Mouse (Mus musculus): ENCODE data around the gene Tshz2. TPM values are rescaled to one million over a fixed set of nuclear protein-coding genes. Genes with fewer than 3 reads are reported as not detected.

Tshz2 gene
- polyA plus RNA-seq, 1 experiment from 2014 or later, result 7.6 TPM

- H3K9me3 ChIP-seq (replicated peaks), result no peaks in the 10 kb centered on the region
- H3K4me3 ChIP-seq, result no peak overlapping the region
- no peak overlapping the region for H3K27ac ChIP-seq
- no peak for DNase-seq (ENCODE audit: low spot score)
- 79% methylated on average over 12 of the region's 12 CpGs for WGBS
- H3K36me3 ChIP-seq, result no peaks in the 10 kb centered on the region
- no peaks in the 10 kb centered on the region for H3K27me3 ChIP-seq (ENCODE audit: low read depth, poor library complexity, severe bottlenecking)
- H3K4me1 ChIP-seq, result 0 out of 2 replicates have a peak, but pooled peaks cover 6% of the 10 kb centered on the region
These were observed 422.1 kb downstream of the Tshz2 start for GRCm38 (mm10) chr2:170054943-170055342.

- Histone ChIP-seq H3K27ac (no peak overlapping the region), H3K36me3 (no peaks in the 10 kb centered on the region), H3K4me3 (no peak overlapping the region), H3K27me3 (ENCODE audit: low read depth, poor library complexity, severe bottlenecking) (no peaks in the 10 kb centered on the region), H3K9me3 (replicated peaks) (no peaks in the 10 kb centered on the region), H3K4me1 (0 out of 2 replicates have a peak, but pooled peaks cover 6% of the 10 kb centered on the region)
- peak; percentile 70 for DNase-seq (ENCODE audit: low spot score)
- WGBS, result 36% methylated on average over 9 of the region's 9 CpGs
These were observed 422.6 kb downstream of the Tshz2 start for GRCm38 (mm10) chr2:170055413-170055812.

GRCm38 (mm10) chr2:170058774-170059173, 426.0 kb downstream of the Tshz2 start:
- Histone ChIP-seq H3K27ac (no peak overlapping the region), H3K9me3 (replicated peaks) (no peaks in the 10 kb centered on the region), H3K36me3 (no peaks in the 10 kb centered on the region), H3K27me3 (ENCODE audit: low read depth, poor library complexity, severe bottlenecking) (no peaks in the 10 kb centered on the region), H3K4me1 (peaks cover 15% of the 10 kb centered on the region; the same call in 1 of the 2 replicates), H3K4me3 (no peak overlapping the region)
- WGBS, result 90% methylated on average over 14 of the region's 14 CpGs
- DNase-seq (ENCODE audit: low spot score), result no peak

- Histone ChIP-seq H3K9me3 (replicated peaks) (no peaks in the 10 kb centered on the region), H3K4me1 (peaks cover 12% of the 10 kb centered on the region; the same call in 1 of the 2 replicates), H3K27ac (no peak overlapping the region), H3K4me3 (no peak overlapping the region), H3K27me3 (ENCODE audit: low read depth, poor library complexity, severe bottlenecking) (no peaks in the 10 kb centered on the region), H3K36me3 (no peaks in the 10 kb centered on the region)
- DNase-seq (ENCODE audit: low spot score), result peak; percentile 67
- 64% methylated on average over 4 of the region's 4 CpGs for WGBS
These were observed 427.3 kb downstream of the Tshz2 start for GRCm38 (mm10) chr2:170060066-170060465.

GRCm38 (mm10) chr2:170062378-170062777, 429.6 kb downstream of the Tshz2 start:
- 89% methylated on average over 3 of the region's 3 CpGs for WGBS
- H3K27me3 ChIP-seq (ENCODE audit: low read depth, poor library complexity, severe bottlenecking), result no peaks in the 10 kb centered on the region
- no peaks in the 10 kb centered on the region for H3K9me3 ChIP-seq (replicated peaks)
- DNase-seq (ENCODE audit: low spot score), result no peak
- H3K27ac ChIP-seq, result no peak overlapping the region
- H3K4me1 ChIP-seq, result peaks cover 11% of the 10 kb centered on the region; the same call in 1 of the 2 replicates
- no peaks in the 10 kb centered on the region for H3K36me3 ChIP-seq
- H3K4me3 ChIP-seq, result no peak overlapping the region

- no peak for DNase-seq (ENCODE audit: low spot score)
- Histone ChIP-seq H3K36me3 (no peaks in the 10 kb centered on the region), H3K27me3 (ENCODE audit: low read depth, poor library complexity, severe bottlenecking) (no peaks in the 10 kb centered on the region), H3K4me1 (peaks cover 49% of the 10 kb centered on the region), H3K27ac (peak overlapping the region; percentile 86), H3K9me3 (replicated peaks) (no peaks in the 10 kb centered on the region), H3K4me3 (no peak overlapping the region)
- 85% methylated on average over 5 of the region's 5 CpGs for WGBS
These were observed 437.2 kb downstream of the Tshz2 start for GRCm38 (mm10) chr2:170069976-170070375.

- no peaks in the 10 kb centered on the region for H3K27me3 ChIP-seq (ENCODE audit: low read depth, poor library complexity, severe bottlenecking)
- peak overlapping the region; percentile 86 for H3K27ac ChIP-seq
- H3K36me3 ChIP-seq, result no peaks in the 10 kb centered on the region
- 27% methylated on average over 15 of the region's 15 CpGs for WGBS
- H3K4me3 ChIP-seq, result peak overlapping the region; percentile 35
- H3K9me3 ChIP-seq (replicated peaks), result no peaks in the 10 kb centered on the region
- peaks cover 50% of the 10 kb centered on the region for H3K4me1 ChIP-seq
- DNase-seq (ENCODE audit: low spot score), result peak; percentile 70
These were observed 437.9 kb downstream of the Tshz2 start for GRCm38 (mm10) chr2:170070641-170071241.

GRCm38 (mm10) chr2:170076941-170077490, 444.2 kb downstream of the Tshz2 start:
- no peaks in the 10 kb centered on the region for H3K9me3 ChIP-seq (replicated peaks)
- H3K36me3 ChIP-seq, result no peaks in the 10 kb centered on the region
- DNase-seq (ENCODE audit: low spot score), result no peak

GRCm38 (mm10) chr2:170078041-170078440, 445.2 kb downstream of the Tshz2 start:
- Histone ChIP-seq H3K9me3 (replicated peaks) (no peaks in the 10 kb centered on the region), H3K36me3 (no peaks in the 10 kb centered on the region), H3K4me3 (no peak overlapping the region), H3K27ac (no peak overlapping the region), H3K27me3 (ENCODE audit: low read depth, poor library complexity, severe bottlenecking) (no peaks in the 10 kb centered on the region), H3K4me1 (peaks cover 36% of the 10 kb centered on the region)
- WGBS, result 79% methylated on average over 10 of the region's 10 CpGs
- DNase-seq (ENCODE audit: low spot score), result no peak

More at GRCm38 (mm10) chr2:170076941-170077490, 444.2 kb downstream of the Tshz2 start:
- WGBS, result 53% methylated on average over 6 of the region's 6 CpGs
- Histone ChIP-seq H3K27ac (no peak overlapping the region), H3K27me3 (ENCODE audit: low read depth, poor library complexity, severe bottlenecking) (no peaks in the 10 kb centered on the region), H3K4me1 (peaks cover 45% of the 10 kb centered on the region), H3K4me3 (no peak overlapping the region)

GRCm38 (mm10) chr2:170078442-170079017, 445.7 kb downstream of the Tshz2 start:
- Histone ChIP-seq H3K27ac (peak overlapping the region; percentile 47), H3K36me3 (no peaks in the 10 kb centered on the region), H3K4me3 (no peak overlapping the region), H3K27me3 (ENCODE audit: low read depth, poor library complexity, severe bottlenecking) (no peaks in the 10 kb centered on the region), H3K9me3 (replicated peaks) (no peaks in the 10 kb centered on the region), H3K4me1 (peaks cover 31% of the 10 kb centered on the region)
- DNase-seq (ENCODE audit: low spot score), result peak; percentile 61
- WGBS, result 33% methylated on average over 15 of the region's 15 CpGs

GRCm38 (mm10) chr2:170091563-170092443, 459.0 kb downstream of the Tshz2 start:
- no peaks in the 10 kb centered on the region for H3K27me3 ChIP-seq (ENCODE audit: low read depth, poor library complexity, severe bottlenecking)
- H3K4me3 ChIP-seq, result no peak overlapping the region
- no peak for DNase-seq (ENCODE audit: low spot score)
- peaks cover 19% of the 10 kb centered on the region for H3K4me1 ChIP-seq
- no peak overlapping the region for H3K27ac ChIP-seq
- WGBS, result 62% methylated on average over 10 of the region's 10 CpGs
- H3K9me3 ChIP-seq (replicated peaks), result no peaks in the 10 kb centered on the region
- H3K36me3 ChIP-seq, result no peaks in the 10 kb centered on the region

GRCm38 (mm10) chr2:170094220-170094619, 461.4 kb downstream of the Tshz2 start:
- Histone ChIP-seq H3K36me3 (no peaks in the 10 kb centered on the region), H3K27ac (0 out of 2 replicates have a peak overlapping the region, but pooled peaks have one; percentile 10), H3K4me1 (peaks cover 19% of the 10 kb centered on the region), H3K9me3 (replicated peaks) (no peaks in the 10 kb centered on the region), H3K4me3 (no peak overlapping the region), H3K27me3 (ENCODE audit: low read depth, poor library complexity, severe bottlenecking) (no peaks in the 10 kb centered on the region)
- no peak for DNase-seq (ENCODE audit: low spot score)
- 94% methylated on average over 17 of the region's 17 CpGs for WGBS

All from limb, embryonic 10.5 days (tissue).